Mouse (Mus musculus): Measurements from ENCODE around the gene Cenpo.

GRCm38 (mm10) chr12:4243805-4244204 lies 9.7 kb upstream of the Cenpo start:
- TF ChIP-seq CTCF (IDR thresholded peaks at IDR 0.05; ENCODE audit: low read depth) (no peak), EP300 (IDR thresholded peaks at IDR 0.05; ENCODE audit: low read depth) (no peak)
